Mouse (Mus musculus) heart, adult 2 months (tissue): ENCODE measurements at regions not wholly inside any gene's neighbourhood (a gene's known extent, or its start where the extent isn't known, plus 50 kb on each side); places are given as distances from the start of the nearest gene placed in this dataset.

Source experiments
- CTCF ChIP-seq: fragments of 200-600 bp; IDR thresholded peaks from 2 replicates; pipeline ENCODE4 v1.8.1; 2022; ENCODE audit warnings: antibody characterized with exemption, mild to moderate bottlenecking, moderate library complexity
- POLR2A ChIP-seq: fragments of 200-500 bp; IDR thresholded peaks from 2 replicates; pipeline ENCODE4 v1.6.1; 2011; ENCODE audit warnings: mild to moderate bottlenecking, low read depth, low read length, control low read depth; ENCODE audit not compliant: insufficient read depth

DNA sequence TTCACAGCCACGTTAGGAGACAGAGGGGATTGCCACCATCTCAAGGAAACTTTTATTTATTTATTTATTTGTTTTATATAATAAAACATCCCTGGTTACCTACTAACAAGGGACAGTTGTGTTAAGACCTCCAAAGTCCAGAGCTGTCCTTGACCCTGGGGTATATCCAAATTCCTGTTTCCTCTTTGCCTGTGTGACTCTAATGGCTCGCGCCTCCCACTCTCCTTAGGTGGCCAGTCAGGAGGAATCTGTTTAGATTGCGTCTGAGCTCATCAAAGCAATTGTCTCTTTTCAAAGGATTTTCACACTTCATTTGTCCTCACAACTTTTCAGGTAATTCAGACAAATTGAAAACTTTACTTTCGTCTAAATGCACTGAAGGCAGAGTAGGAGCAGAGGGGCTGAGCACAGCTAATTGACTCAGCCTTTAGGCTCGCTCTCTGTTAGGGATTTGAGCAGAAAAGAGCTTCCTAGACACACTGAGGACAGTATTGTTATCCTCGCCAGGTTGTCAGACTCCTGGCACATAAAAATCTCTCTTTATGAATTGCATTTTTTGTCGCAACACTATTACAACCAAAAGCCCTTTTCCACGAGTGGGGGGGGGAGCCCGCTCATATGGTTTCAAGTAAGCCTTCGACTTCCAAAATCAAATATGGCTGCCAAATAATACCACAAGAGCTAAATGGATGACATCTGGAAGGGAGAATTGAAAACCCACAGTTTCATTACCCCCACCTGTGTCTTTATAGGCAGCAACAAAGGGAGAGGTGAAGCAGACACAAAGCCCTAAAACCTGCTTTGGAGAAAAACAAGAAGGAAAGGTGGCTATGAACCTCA, 224.1 kb downstream of the Sorl1 start:
- TF ChIP-seq POLR2A, result no peak
- TF ChIP-seq CTCF, result no peak
